Mouse (Mus musculus) erythroblast, embryonic 14.5 days (primary cell): ENCODE measurements around the gene Pnkp. TPM values are rescaled to one million over a fixed set of nuclear protein-coding genes. Genes with fewer than 3 reads are reported as not detected.

Experiments used
- H3K27me3 ChIP-seq: 2 replicates; pipeline ENCODE4 v1.6.1; 2012; ENCODE audit warnings: inconsistent platforms; ENCODE audit not compliant: control insufficient read depth
- H3K36me3 ChIP-seq: 2 replicates; pipeline ENCODE4 v1.6.1; 2012; ENCODE audit warnings: mild to moderate bottlenecking, inconsistent platforms; ENCODE audit not compliant: control insufficient read depth
- H3K4me1 ChIP-seq: 2 replicates; pipeline ENCODE4 v1.6.1; 2012; ENCODE audit warnings: inconsistent platforms; ENCODE audit not compliant: control insufficient read depth
- H3K4me3 ChIP-seq: replicated peaks from 2 replicates; pipeline ENCODE3; 2012; ENCODE audit warnings: moderate library complexity, mild to moderate bottlenecking, inconsistent platforms
- H3K9me3 ChIP-seq: 2 replicates; pipeline ENCODE4 v1.6.1; 2012; ENCODE audit warnings: low read length, inconsistent platforms, mixed read lengths; ENCODE audit not compliant: control insufficient read depth
- GATA1 ChIP-seq: IDR thresholded peaks from 2 replicates; pipeline ENCODE4 v1.6.1; 2012; ENCODE audit warnings: low read length, inconsistent platforms, mixed read lengths
- TAL1 ChIP-seq: IDR thresholded peaks from 3 replicates; pipeline ENCODE4 v1.6.1; 2012; ENCODE audit warnings: low read length, inconsistent platforms, mixed read lengths
- polyA plus RNA-seq: library from polyadenylated mRNA; stranded (reverse); fragments of >175 nt; gene quantifications from 2 replicates; pipeline ENCODE4 v1.2.3, GENCODE M21; 2012

Pnkp gene
- polyA plus RNA-seq, result 4.5 and 5.5 TPM in 2 replicates

GRCm38 (mm10) chr7:44857042-44857552 lies at the start of gene Pnkp:
TSS of gene Pnkp (plus strand) at chr7:44857139.
- H3K36me3 ChIP-seq, result peaks cover 54% of the 10 kb centered on the region
- H3K9me3 ChIP-seq, result no peaks in the 10 kb centered on the region
- peaks cover 91% of the 10 kb centered on the region for H3K4me1 ChIP-seq
- TF ChIP-seq GATA1, result no peak
- TF ChIP-seq TAL1, result no peak
- H3K4me3 ChIP-seq, result peak within 1 kb of the TSS; percentile 73
- no peaks in the 10 kb centered on the region for H3K27me3 ChIP-seq

GRCm38 (mm10) chr7:44808927-44809326 lies 48.0 kb upstream of the Pnkp start:
- H3K9me3 ChIP-seq, result no peaks in the 10 kb centered on the region

GRCm38 (mm10) chr7:44809466-44809865 lies 47.5 kb upstream of the Pnkp start:
- Histone ChIP-seq H3K9me3 (no peaks in the 10 kb centered on the region), H3K27me3 (peaks cover 28% of the 10 kb centered on the region), H3K4me1 (peaks cover 10% of the 10 kb centered on the region), H3K4me3 (no peak overlapping the region), H3K36me3 (peaks cover 30% of the 10 kb centered on the region)
- TF ChIP-seq GATA1, result no peak
- no peak for TF ChIP-seq TAL1

More at GRCm38 (mm10) chr7:44808927-44809326, 48.0 kb upstream of the Pnkp start:
- H3K4me1 ChIP-seq, result peaks cover 5% of the 10 kb centered on the region
- H3K27me3 ChIP-seq, result peaks cover 30% of the 10 kb centered on the region
- no peak overlapping the region for H3K4me3 ChIP-seq
- peaks cover 25% of the 10 kb centered on the region for H3K36me3 ChIP-seq
- TF ChIP-seq TAL1 (no peak), GATA1 (no peak)

- Histone ChIP-seq H3K4me1 (peaks cover 19% of the 10 kb centered on the region), H3K36me3 (peaks cover 35% of the 10 kb centered on the region), H3K4me3 (no peak overlapping the region), H3K27me3 (peaks cover 21% of the 10 kb centered on the region), H3K9me3 (no peaks in the 10 kb centered on the region)
- TF ChIP-seq GATA1 (no peak), TAL1 (no peak)
Measured at GRCm38 (mm10) chr7:44810365-44810764, 46.6 kb upstream of the Pnkp start.

GRCm38 (mm10) chr7:44810819-44811557 lies 46.0 kb upstream of the Pnkp start:
- Histone ChIP-seq H3K9me3 (no peaks in the 10 kb centered on the region), H3K36me3 (peaks cover 35% of the 10 kb centered on the region), H3K4me3 (no peak overlapping the region), H3K27me3 (peaks cover 15% of the 10 kb centered on the region), H3K4me1 (peaks cover 23% of the 10 kb centered on the region)
- no peak for TF ChIP-seq TAL1
- no peak for TF ChIP-seq GATA1

GRCm38 (mm10) chr7:44812651-44813325 lies 44.2 kb upstream of the Pnkp start:
- TF ChIP-seq TAL1, result no peak
- TF ChIP-seq GATA1, result no peak
- no peak overlapping the region for H3K4me3 ChIP-seq
- peaks cover 39% of the 10 kb centered on the region for H3K4me1 ChIP-seq
- no peaks in the 10 kb centered on the region for H3K9me3 ChIP-seq
- peaks cover 6% of the 10 kb centered on the region for H3K27me3 ChIP-seq
- H3K36me3 ChIP-seq, result peaks cover 39% of the 10 kb centered on the region

GRCm38 (mm10) chr7:44813985-44814384 lies 43.0 kb upstream of the Pnkp start:
- Histone ChIP-seq H3K9me3 (no peaks in the 10 kb centered on the region), H3K27me3 (peaks cover 4% of the 10 kb centered on the region), H3K36me3 (peaks cover 50% of the 10 kb centered on the region), H3K4me3 (no peak overlapping the region), H3K4me1 (peaks cover 51% of the 10 kb centered on the region)
- TF ChIP-seq TAL1, result no peak

- H3K36me3 ChIP-seq, result peaks cover 55% of the 10 kb centered on the region
- no peak for TF ChIP-seq TAL1
- TF ChIP-seq GATA1, result no peak
- peaks cover 56% of the 10 kb centered on the region for H3K4me1 ChIP-seq
- no peaks in the 10 kb centered on the region for H3K9me3 ChIP-seq
- H3K4me3 ChIP-seq, result peak overlapping the region; percentile 9
- H3K27me3 ChIP-seq, result peaks cover 3% of the 10 kb centered on the region
Measured at GRCm38 (mm10) chr7:44814423-44814822, 42.5 kb upstream of the Pnkp start.

GRCm38 (mm10) chr7:44814952-44815553 lies 41.9 kb upstream of the Pnkp start:
- Histone ChIP-seq H3K4me3 (peak overlapping the region; percentile 95), H3K27me3 (no peaks in the 10 kb centered on the region), H3K4me1 (peaks cover 62% of the 10 kb centered on the region), H3K9me3 (no peaks in the 10 kb centered on the region), H3K36me3 (peaks cover 61% of the 10 kb centered on the region)
- TF ChIP-seq TAL1 (no peak), GATA1 (no peak)
